Mouse (Mus musculus): ENCODE data around the gene Ptpn7. TPM values are rescaled to one million over a fixed set of nuclear protein-coding genes. Genes with fewer than 3 reads are reported as not detected.
"Not testable (repeated sequence)": the region's sequence is repeated elsewhere in the genome, so short reads cannot be mapped to it uniquely, and the experiment has no call there.

Gene Ptpn7
- total and polyA plus RNA-seq, 3 experiments, result 1.6 to 2.7 (median 1.8) TPM

DNA sequence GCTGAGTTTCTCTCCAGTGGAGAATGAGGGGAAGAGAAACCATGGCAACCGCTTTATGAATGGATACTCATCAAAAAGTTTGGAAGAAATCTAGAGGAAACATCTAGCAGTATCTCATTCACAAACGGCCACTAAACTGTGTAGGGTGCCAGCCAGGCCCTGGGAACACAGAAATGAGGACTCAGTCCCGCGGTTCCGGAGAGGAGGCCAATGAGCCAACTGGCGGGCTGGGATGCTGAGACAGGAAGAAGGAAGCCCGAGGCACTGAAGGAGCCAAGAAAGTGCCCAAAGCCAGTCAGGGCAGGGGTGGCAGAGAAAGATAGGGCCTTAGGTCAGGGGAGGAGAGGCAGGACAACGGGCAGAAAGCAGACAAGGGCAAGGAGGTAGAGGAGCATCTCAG lies 53.9 kb downstream of the Ptpn7 start:
- no peak for DNase-seq

DNA sequence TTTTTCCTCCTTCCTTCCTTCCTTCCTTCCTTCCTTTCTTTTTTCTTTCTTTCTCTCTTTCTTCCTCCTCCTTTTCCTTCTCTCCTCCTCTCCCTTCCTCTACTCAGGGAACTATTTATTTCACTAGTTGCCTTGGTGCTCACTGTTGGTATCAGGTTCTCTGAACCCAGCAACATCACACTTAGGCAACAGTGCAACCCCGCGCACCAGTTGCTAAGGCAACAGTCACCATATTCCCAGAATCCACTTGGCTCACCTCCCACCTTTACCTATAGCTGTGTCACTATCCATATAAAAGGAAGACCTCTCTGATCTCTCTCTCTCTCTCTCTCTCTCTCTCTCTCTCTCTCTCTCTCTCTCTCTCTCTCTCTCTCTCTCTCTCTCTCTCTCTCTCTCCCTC lies 54.5 kb downstream of the Ptpn7 start:
- DNase-seq, result not testable (repeated sequence)

DNA sequence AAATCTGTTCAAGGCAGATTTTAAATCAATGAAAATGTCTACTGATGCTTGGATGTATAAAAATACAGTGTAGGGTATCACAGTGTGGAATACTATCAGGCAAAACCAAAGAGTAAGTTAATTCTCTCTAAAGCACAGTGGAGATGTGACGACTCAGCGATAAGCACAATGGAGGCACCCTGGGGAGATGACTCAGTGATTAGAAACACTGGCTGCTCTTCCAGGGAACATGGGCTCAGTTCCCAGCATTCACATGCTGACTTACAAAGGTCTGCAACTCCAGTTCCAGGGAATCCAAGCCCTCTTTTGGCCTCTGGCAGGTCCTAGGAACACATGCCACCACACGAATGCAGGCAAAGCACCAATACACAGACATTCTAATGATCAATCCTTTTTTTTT lies 55.7 kb downstream of the Ptpn7 start:
- peak; percentile 58 for DNase-seq

GRCm38 (mm10) chr1:135189186-135189585 lies 56.7 kb downstream of the Ptpn7 start:
- DNase-seq, result no peak

GRCm38 (mm10) chr1:135194335-135194734 lies 61.8 kb downstream of the Ptpn7 start:
- not testable (repeated sequence) for DNase-seq

Other genes with a start within 250 kb of the Ptpn7 start
- gene Ppp1r12b, start 176.8 kb upstream of the Ptpn7 start, total RNA-seq (2021), result 10 to 100 TPM; 12.3 to 13.8 TPM
- gene Ppp1r12b, start 176.8 kb upstream of the Ptpn7 start, polyA plus RNA-seq (2012; rRNA removed), result 3.3 and 4.3 TPM in 2 replicates
- gene Ube2t, start 170.1 kb upstream of the Ptpn7 start, total RNA-seq (2021), result 1 to 10 TPM in 1 of 2 experiments, under 1 TPM in 1; 0.98 to 1.0 TPM
- 1.3 and 2.3 TPM in 2 replicates for gene Ube2t, start 170.1 kb upstream of the Ptpn7 start, polyA plus RNA-seq (2012; rRNA removed)
- 1 to 10 TPM; 2.0 to 3.6 TPM for gene Lgr6, start 27.4 kb upstream of the Ptpn7 start, total RNA-seq (2021)
- 1.1 and 1.8 TPM in 2 replicates for gene Lgr6, start 27.4 kb upstream of the Ptpn7 start, polyA plus RNA-seq (2012; rRNA removed)
- 10 to 100 TPM; 59.4 to 62.2 TPM for gene Arl8a, start 14.1 kb downstream of the Ptpn7 start, total RNA-seq (2021)
- 41.5 and 43.2 TPM in 2 replicates for gene Arl8a, start 14.1 kb downstream of the Ptpn7 start, polyA plus RNA-seq (2012; rRNA removed)
- gene Gpr37l1, start 35.0 kb downstream of the Ptpn7 start, total RNA-seq (2021), result 1 to 10 TPM in 1 of 2 experiments, under 1 TPM in 1; 0.61 to 2.2 TPM
- gene Gpr37l1, start 35.0 kb downstream of the Ptpn7 start, polyA plus RNA-seq (2012; rRNA removed), result 2.3 and 3.0 TPM in 2 replicates
- gene Elf3, start 125.9 kb downstream of the Ptpn7 start, total RNA-seq (2021), result under 1 TPM in 1 of 2 experiments, not detected in 1; 0.38 TPM
- 0.10 and 0.46 TPM in 2 replicates for gene Elf3, start 125.9 kb downstream of the Ptpn7 start, polyA plus RNA-seq (2012; rRNA removed)
- gene Rnpep, start 151.4 kb downstream of the Ptpn7 start, total RNA-seq (2021), result 10 to 100 TPM; 50.5 to 60.8 TPM
- gene Rnpep, start 151.4 kb downstream of the Ptpn7 start, polyA plus RNA-seq (2012; rRNA removed), result 41.1 and 41.6 TPM in 2 replicates
- gene Timm17a, start 181.1 kb downstream of the Ptpn7 start, total RNA-seq (2021), result 100 to 1,000 TPM; 174 to 237 TPM
- gene Timm17a, start 181.1 kb downstream of the Ptpn7 start, polyA plus RNA-seq (2012; rRNA removed), result 40.7 and 54.2 TPM in 2 replicates
- gene Lmod1, start 192.1 kb downstream of the Ptpn7 start, total RNA-seq (2021), result 1 to 10 TPM; 2.1 to 2.6 TPM
- gene Lmod1, start 192.1 kb downstream of the Ptpn7 start, polyA plus RNA-seq (2012; rRNA removed), result 0.77 and 1.1 TPM in 2 replicates
- 10 to 100 TPM in 1 of 2 experiments, 1 to 10 TPM in 1; 9.6 to 11.7 TPM for gene Shisa4, start 242.5 kb downstream of the Ptpn7 start, total RNA-seq (2021)
- 29.3 and 47.0 TPM in 2 replicates for gene Shisa4, start 242.5 kb downstream of the Ptpn7 start, polyA plus RNA-seq (2012; rRNA removed)